Mouse (Mus musculus) urinary bladder, adult 18-20 months (tissue): ENCODE measurements around the gene Lrrc74b.
"Not testable (repeated sequence)": the region's sequence is repeated elsewhere in the genome, so short reads cannot be mapped to it uniquely, and the experiment has no call there.

Experiments used
- DNase-seq, 2 experiments: peaks; one replicate each; pipeline ENCODE4 v3.0.0; 2022; ENCODE audit warnings: low spot score in 2 of 2, mixed read lengths in 2 of 2

Lrrc74b gene

GRCm38 (mm10) chr16:17561128-17561750 is at the start of gene Lrrc74b:
Gene Lrrc74b, minus strand, starts transcription at chr16:17561247.
- peak; percentile 18 to 56 for DNase-seq

- no peak for DNase-seq
These were observed 44.6 kb upstream of the Lrrc74b start for GRCm38 (mm10) chr16:17605684-17606083.

GRCm38 (mm10) chr16:17604941-17605340 is 43.9 kb upstream of the Lrrc74b start:
- DNase-seq, result no peak

- DNase-seq, result no peak
These were observed 40.0 kb upstream of the Lrrc74b start for GRCm38 (mm10) chr16:17600944-17601562.

GRCm38 (mm10) chr16:17590731-17591130 is 29.7 kb upstream of the Lrrc74b start:
- DNase-seq, result no peak

- no peak for DNase-seq
These were observed 23.5 kb upstream of the Lrrc74b start for GRCm38 (mm10) chr16:17584555-17584954.

- DNase-seq, result no peak
These were observed 22.0 kb upstream of the Lrrc74b start, which contains the start of gene Slc7a4 for GRCm38 (mm10) chr16:17583064-17583463. Gene Slc7a4, minus strand, starts transcription at chr16:17583214.

GRCm38 (mm10) chr16:17576825-17577215 is 15.8 kb upstream of the Lrrc74b start:
- DNase-seq, result no peak

- peak; percentile 59 to 62 for DNase-seq
These were observed 15.1 kb upstream of the Lrrc74b start for GRCm38 (mm10) chr16:17575870-17576824.

GRCm38 (mm10) chr16:17566186-17566585 is 5.1 kb upstream of the Lrrc74b start:
- no peak for DNase-seq

- no peak for DNase-seq
These were observed 3.7 kb upstream of the Lrrc74b start for GRCm38 (mm10) chr16:17564771-17565170.

- no peak for DNase-seq
These were observed 3.2 kb upstream of the Lrrc74b start for GRCm38 (mm10) chr16:17564221-17564620.

- DNase-seq, result no peak
These were observed 2.5 kb upstream of the Lrrc74b start for GRCm38 (mm10) chr16:17563580-17563979.

GRCm38 (mm10) chr16:17561751-17562208 is 733 bp upstream of the Lrrc74b start, which contains the start of gene P2rx6:
Gene P2rx6, plus strand, starts transcription at chr16:17561885.
- peak in 1 of 2 experiments; percentile 11 for DNase-seq

- no peak for DNase-seq
These were observed 1.5 kb downstream of the Lrrc74b start for GRCm38 (mm10) chr16:17559396-17560027.

- no peak for DNase-seq
These were observed 2.2 kb downstream of the Lrrc74b start for GRCm38 (mm10) chr16:17558811-17559210.

- DNase-seq, result peak; percentile 43 to 65
These were observed 3.0 kb downstream of the Lrrc74b start for GRCm38 (mm10) chr16:17557947-17558480.

- no peak for DNase-seq
These were observed 4.1 kb downstream of the Lrrc74b start for GRCm38 (mm10) chr16:17556907-17557306.

GRCm38 (mm10) chr16:17556180-17556579 is 4.9 kb downstream of the Lrrc74b start:
- no peak for DNase-seq

- not testable (repeated sequence) for DNase-seq
These were observed 6.3 kb downstream of the Lrrc74b start for GRCm38 (mm10) chr16:17554702-17555101.
